Mouse (Mus musculus) heart, adult 2 months (tissue): ENCODE data around the gene Rdh19.

ENCODE experiments used
- CTCF ChIP-seq: fragments of 200-600 bp; IDR thresholded peaks from 2 replicates; pipeline ENCODE4 v1.8.1; 2022; ENCODE audit warnings: antibody characterized with exemption, mild to moderate bottlenecking, moderate library complexity
- POLR2A ChIP-seq: fragments of 200-500 bp; IDR thresholded peaks from 2 replicates; pipeline ENCODE4 v1.6.1; 2011; ENCODE audit warnings: mild to moderate bottlenecking, low read depth, low read length, control low read depth; ENCODE audit not compliant: insufficient read depth

- TF ChIP-seq CTCF = no peak
- TF ChIP-seq POLR2A = no peak
Measured at GRCm38 (mm10) chr10:127800891-127801290, 48.8 kb upstream of the Rdh19 start, which contains the start of gene Rdh16.
